8 mouse cellular contexts compared by ENCODE assay signal in the genomic region with DNA sequence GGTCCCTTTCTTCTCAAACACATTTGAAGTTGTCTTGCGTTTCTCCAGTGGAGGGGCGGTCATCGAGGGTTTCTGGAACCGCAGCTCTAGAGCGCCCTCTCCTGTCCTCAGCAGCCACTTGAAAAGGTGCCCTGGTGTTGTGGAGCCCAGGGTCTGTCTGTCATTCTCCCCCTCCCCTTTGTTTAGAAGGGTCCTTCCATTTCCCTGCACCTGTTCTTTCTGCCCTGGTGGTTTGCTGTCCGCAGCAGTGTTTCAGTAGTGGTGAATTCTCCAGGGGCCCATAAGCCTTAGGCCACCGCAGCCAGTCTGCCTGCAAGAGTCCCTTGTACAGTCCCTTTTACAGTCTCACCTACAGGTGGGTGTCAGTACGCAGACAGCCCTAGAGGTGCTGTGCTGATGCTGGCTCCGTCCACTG.
DNase-seq lines count a peak whose midpoint lies in the region; ATAC-seq lines count a peak whose summit lies in the region.

No protein-coding gene starts in this region.

- no peak overlapping the region for H3K4me3 ChIP-seq in embryonic facial prominence, embryonic 10.5 days

- H3K4me1 ChIP-seq in embryonic facial prominence, embryonic 10.5 days = peaks cover 10% of the 10 kb centered on the region; the same call in 1 of the 2 replicates

- 71% methylated on average over 9 of the region's 9 CpGs for WGBS in embryonic facial prominence, embryonic 10.5 days

- ATAC-seq in megakaryocyte-erythroid progenitor cell, adult 5-6 weeks (replicated peaks; ENCODE audit: low FRiP score, low TSS enrichment, poor library complexity, severe bottlenecking) = peak; percentile 54

- no peaks in the 10 kb centered on the region for H3K27me3 ChIP-seq in embryonic facial prominence, embryonic 10.5 days (replicated peaks; ENCODE audit: low read depth, poor library complexity, severe bottlenecking)

- DNase-seq in gastrocnemius, postnatal 10 days = peak; percentile 51
- no peak for DNase-seq in gastrocnemius, adult 8-10 months (ENCODE audit: low spot score in 2 of 2)
- peak; percentile 22 for DNase-seq in urinary bladder, postnatal 14 days (ENCODE audit: low spot score)
- DNase-seq in urinary bladder, adult 2 months (ENCODE audit: low spot score) = no peak
- DNase-seq in embryonic facial prominence, embryonic 10.5 days (ENCODE audit: low spot score) = peak; percentile 32
- peak; percentile 40 to 51 for DNase-seq in layer of hippocampus, postnatal 36 days
- DNase-seq in thymus, postnatal 36 days = peak; percentile 46 to 51

- H3K27ac ChIP-seq in embryonic facial prominence, embryonic 10.5 days (replicated peaks) = no peak overlapping the region

- no peaks in the 10 kb centered on the region for H3K36me3 ChIP-seq in embryonic facial prominence, embryonic 10.5 days (replicated peaks)

- H3K9me3 ChIP-seq in embryonic facial prominence, embryonic 10.5 days = no peaks in the 10 kb centered on the region

Comparison
In these comparisons a context has a peak if more than half of its experiments do, and no peak if none do; other contexts are left out.
1. DNase-seq: peak in gastrocnemius, postnatal 10 days (single experiment), urinary bladder, postnatal 14 days (single experiment), embryonic facial prominence, embryonic 10.5 days (single experiment), layer of hippocampus, postnatal 36 days (2 of 2) and thymus, postnatal 36 days (2 of 2); none in gastrocnemius, adult 8-10 months (0 of 2) and urinary bladder, adult 2 months (single experiment).